Mouse (Mus musculus) Patski (cell line): Measurements from ENCODE around the gene Tnpo3. TPM values are rescaled to one million over a fixed set of nuclear protein-coding genes. Genes with fewer than 3 reads are reported as not detected.
A peak's percentile ranks its signal among the peaks of the same experiment; 100 is the strongest.

ENCODE experiments used
- ATAC-seq: fragments of 100-300 bp; one replicate; pipeline ENCODE4 v1.8.0; 2021
- CTCF ChIA-PET: fragments of 350-600 bp; sonication (Branson Sonifier 250); formaldehyde crosslinking; loops from one replicate; lab custom pipeline; 2022; ENCODE audit warnings: inconsistent platforms; lab: Charles Lee
- POLR2A ChIA-PET: fragments of 350-600 bp; sonication (Branson Sonifier 250); formaldehyde crosslinking; loops from one replicate; lab custom pipeline; 2022; ENCODE audit warnings: antibody characterized with exemption, inconsistent platforms; lab: Charles Lee
- DNase-seq: peaks from one replicate; pipeline ENCODE4 v3.0.0-alpha.2; 2011; ENCODE audit warnings: low read depth, low spot score
- H3K27me3 ChIP-seq: fragments of 371-371 bp; one replicate; pipeline ENCODE4 v1.5.1; 2021
- CTCF ChIP-seq: fragments of 100-300 bp; IDR thresholded peaks from one replicate; pipeline ENCODE4 v1.5.1; 2021
- in situ Hi-C: fragments of 300-500 bp; cut with MboI; formaldehyde crosslinking; loops from 3 replicates; pipeline ENCODE4 v1.11.1; 2018; ENCODE audit warnings: low pct_unique_long_range_greater_than_20kb, mixed read lengths
- polyA plus RNA-seq: library from polyadenylated mRNA; unstranded; gene quantifications from one replicate; pipeline ENCODE4 v1.2.3, GENCODE M21; 2021

Tnpo3 gene
- 72.2 TPM for polyA plus RNA-seq

GRCm38 (mm10) chr6:29609111-29610019, at the start of gene Tnpo3:
Tnpo3 (minus strand) TSS chr6:29609887.
- ATAC-seq: peak; percentile 76
- no peak for TF ChIP-seq CTCF
- POLR2A ChIA-PET: no interaction called here

GRCm38 (mm10) chr6:29658626-29659475, 49.2 kb upstream of the Tnpo3 start:
- in situ Hi-C loops: no loop called here
- CTCF ChIA-PET: interaction anchor here (0.9 to 1.1 kb wide), 2 partner anchors 59 to 73 kb away, joined by 3 read pairs; no protein-coding TSS in a partner anchor
- no peak for TF ChIP-seq CTCF
- H3K27me3 ChIP-seq: no peaks in the 10 kb centered on the region
- POLR2A ChIA-PET: no interaction called here
- DNase-seq (no peak), ATAC-seq (no peak)

More at GRCm38 (mm10) chr6:29609111-29610019, at the start of gene Tnpo3:
- CTCF ChIA-PET: no interaction called here
- in situ Hi-C loops: no loop called here
- peak; percentile 61 for DNase-seq
- H3K27me3 ChIP-seq: peaks cover 14% of the 10 kb centered on the region

- CTCF ChIA-PET: no interaction called here
- no peaks in the 10 kb centered on the region for H3K27me3 ChIP-seq
- ATAC-seq: no peak
- DNase-seq: no peak
- TF ChIP-seq CTCF: no peak
- in situ Hi-C loops: loop anchor here (5.0 kb wide), 2 partner anchors 136 to 261 kb away; no protein-coding TSS in a partner anchor
- POLR2A ChIA-PET: no interaction called here
Observed at GRCm38 (mm10) chr6:29653271-29653670, 43.6 kb upstream of the Tnpo3 start.

GRCm38 (mm10) chr6:29650170-29650549, 40.5 kb upstream of the Tnpo3 start:
- ATAC-seq (no peak), DNase-seq (no peak)
- ChIA-PET CTCF (interaction anchor here (1.0 to 1.1 kb wide), 3 partner anchors 9 to 17 kb away, joined by 3 read pairs; no protein-coding TSS in a partner anchor), POLR2A (no interaction called here)
- in situ Hi-C loops: loop anchor here (5.0 kb wide), 2 partner anchors 133 to 258 kb away; no protein-coding TSS in a partner anchor
- TF ChIP-seq CTCF: no peak
- no peaks in the 10 kb centered on the region for H3K27me3 ChIP-seq

- ChIA-PET POLR2A (interaction anchor here (0.6 kb wide), 1 partner anchor 188 kb away, joined by 3 read pairs; no protein-coding TSS in a partner anchor), CTCF (interaction anchor here (0.9 to 2.1 kb wide), 6 partner anchors 8 to 136 kb away, joined by 3 to 6 read pairs (median 4); no protein-coding TSS in a partner anchor)
- peak; percentile 47 for DNase-seq
- H3K27me3 ChIP-seq: no peaks in the 10 kb centered on the region
- ATAC-seq: peak; percentile 31
- peak; percentile 96 for TF ChIP-seq CTCF
- in situ Hi-C loops: loop anchor here (5.0 kb wide), 2 partner anchors 132 to 257 kb away; no protein-coding TSS in a partner anchor
Observed at GRCm38 (mm10) chr6:29649494-29650169, 39.9 kb upstream of the Tnpo3 start.

GRCm38 (mm10) chr6:29641816-29642215, 32.1 kb upstream of the Tnpo3 start:
- in situ Hi-C loops: no loop called here
- DNase-seq (no peak), ATAC-seq (no peak)
- POLR2A ChIA-PET: no interaction called here
- CTCF ChIA-PET: interaction anchor here (0.8 kb wide), 1 partner anchor 8 kb away, joined by 3 read pairs; no protein-coding TSS in a partner anchor
- no peaks in the 10 kb centered on the region for H3K27me3 ChIP-seq
- TF ChIP-seq CTCF: no peak

GRCm38 (mm10) chr6:29639580-29640419, 30.1 kb upstream of the Tnpo3 start:
- no peak for ATAC-seq
- no peaks in the 10 kb centered on the region for H3K27me3 ChIP-seq
- DNase-seq: no peak
- in situ Hi-C loops: no loop called here
- TF ChIP-seq CTCF: no peak
- POLR2A ChIA-PET: no interaction called here
- CTCF ChIA-PET: interaction anchor here (1.8 kb wide), 1 partner anchor 9 kb away, joined by 6 read pairs; no protein-coding TSS in a partner anchor

GRCm38 (mm10) chr6:29638844-29639460, 29.3 kb upstream of the Tnpo3 start:
- DNase-seq (no peak), ATAC-seq (no peak)
- TF ChIP-seq CTCF: no peak
- in situ Hi-C loops: no loop called here
- ChIA-PET CTCF (interaction anchor here (1.0 to 1.8 kb wide), 2 partner anchors 10 to 18 kb away, joined by 3 to 6 read pairs; no protein-coding TSS in a partner anchor), POLR2A (no interaction called here)
- peaks cover 2% of the 10 kb centered on the region for H3K27me3 ChIP-seq
